Mouse (Mus musculus) cerebellum, adult 9-11 months (tissue): ENCODE measurements around the gene Dnah9.

Experiments
- DNase-seq: peaks from one replicate; pipeline ENCODE4 v3.0.0; 2022

Dnah9 gene

GRCm38 (mm10) chr11:66167801-66168651 is at the start of gene Dnah9:
Dnah9 (minus strand) TSS chr11:66168551.
- DNase-seq: peak; percentile 51

DNA sequence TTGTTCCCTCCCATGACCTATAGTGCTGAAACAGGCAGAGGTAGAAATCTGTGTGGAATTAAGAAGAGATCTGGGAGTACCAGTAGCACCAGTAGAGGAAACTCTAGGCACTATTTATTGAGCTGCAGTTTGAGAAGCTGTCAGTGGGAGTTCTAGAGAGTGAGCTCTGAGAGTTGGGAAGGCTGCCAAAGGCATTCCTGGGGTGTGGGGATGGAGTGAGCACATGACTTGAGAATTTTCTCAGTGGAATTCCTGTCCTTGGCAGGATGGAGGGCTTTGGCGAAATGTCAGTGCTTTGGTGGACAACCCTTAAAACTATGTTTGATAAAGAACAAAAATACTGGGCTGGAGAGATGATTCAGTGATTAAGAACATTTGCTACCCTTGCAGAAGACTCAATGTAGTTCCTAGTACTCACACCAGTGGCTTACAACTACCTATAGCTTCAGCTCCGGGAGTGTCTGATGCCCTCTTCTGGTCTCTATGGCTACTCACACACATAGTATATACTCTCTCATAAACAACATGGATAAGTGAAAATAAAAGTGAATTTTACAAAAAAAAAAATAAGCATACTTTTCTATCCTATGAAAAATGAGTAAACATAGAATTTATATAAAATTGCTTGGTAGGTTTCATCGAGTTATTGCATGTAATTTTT is 20.4 kb upstream of the Dnah9 start:
- DNase-seq: no peak

GRCm38 (mm10) chr11:66188146-66188545 is 19.8 kb upstream of the Dnah9 start:
- DNase-seq: no peak

DNA sequence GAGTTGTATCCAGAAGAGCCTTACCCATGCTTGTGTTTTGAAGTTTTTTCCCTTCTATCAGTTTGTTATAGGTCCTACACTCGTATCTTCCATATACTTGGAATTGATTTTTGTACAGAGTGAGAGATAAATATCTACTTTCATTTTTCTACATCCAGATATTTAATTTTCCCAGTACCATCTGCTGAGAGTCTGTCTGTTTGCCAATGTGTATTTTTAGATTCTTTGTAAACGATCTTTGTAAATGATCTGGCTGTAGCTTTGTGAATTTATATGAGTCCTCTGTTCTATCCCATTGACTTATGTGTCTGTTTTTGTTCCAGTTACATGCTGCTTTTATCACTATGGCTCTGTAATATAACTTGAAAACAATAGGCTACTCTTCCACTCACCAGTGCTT is 9.4 kb upstream of the Dnah9 start:
- DNase-seq: no peak

DNA sequence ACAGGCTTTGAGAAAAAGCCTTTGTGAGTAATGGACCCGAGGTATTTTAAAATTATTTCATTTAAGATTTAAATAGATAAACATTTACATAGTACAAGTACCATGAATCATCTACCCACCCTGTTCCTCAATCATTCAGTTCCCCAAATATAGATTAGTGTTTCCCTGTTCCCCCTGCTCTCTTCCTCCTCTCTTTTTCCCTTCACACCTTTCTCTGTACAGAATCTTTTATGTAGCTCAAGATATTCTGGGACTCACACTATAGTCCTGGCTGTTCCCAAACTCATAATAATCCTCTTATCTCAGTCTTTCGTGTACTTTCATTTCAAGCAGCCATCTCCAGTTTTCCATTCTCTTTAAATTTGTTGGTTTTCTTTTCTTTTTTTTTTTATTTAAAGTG is 4.3 kb downstream of the Dnah9 start:
- no peak for DNase-seq

- no peak for DNase-seq
Measured at GRCm38 (mm10) chr11:66140631-66141252, 27.6 kb downstream of the Dnah9 start.

GRCm38 (mm10) chr11:66134826-66135225 is 33.5 kb downstream of the Dnah9 start:
- DNase-seq: no peak

DNA sequence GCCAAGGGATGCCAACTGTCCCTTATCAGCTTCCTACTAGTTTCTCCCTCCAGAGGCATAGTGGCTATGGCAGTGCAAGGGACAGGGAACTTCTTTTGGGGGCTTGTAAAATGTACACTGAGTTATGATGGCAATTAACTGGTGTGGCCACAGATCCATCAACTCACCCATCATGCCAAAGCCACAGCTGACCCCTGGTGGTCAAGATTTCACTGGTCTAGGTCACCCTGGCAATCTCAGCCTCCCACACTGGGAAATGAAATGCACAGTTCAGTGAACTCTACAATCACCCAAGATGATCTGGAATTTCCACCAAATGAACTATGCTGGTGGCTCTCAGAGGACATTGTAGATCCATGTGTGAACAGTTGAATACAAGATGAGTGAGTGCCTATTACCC is 42.2 kb downstream of the Dnah9 start:
- DNase-seq: no peak

DNA sequence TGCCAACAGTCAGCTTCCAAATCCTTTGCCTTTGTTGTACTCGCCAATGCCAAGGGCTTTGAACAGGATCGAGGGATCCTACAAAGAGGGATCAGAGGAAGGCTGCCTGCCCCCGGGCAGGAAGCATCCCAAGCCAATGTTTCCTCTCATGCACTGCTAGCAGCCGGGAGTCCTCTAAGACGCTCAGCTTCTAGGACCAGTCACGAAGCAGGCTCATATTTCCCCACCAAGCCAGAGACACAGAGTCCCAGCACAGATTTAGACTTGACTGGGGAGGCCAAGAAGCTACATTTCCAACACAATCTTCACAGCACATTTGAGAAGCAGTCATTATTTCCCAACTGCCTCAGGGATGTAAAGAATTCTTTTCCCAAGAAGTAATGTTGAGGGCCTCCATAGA is 43.9 kb downstream of the Dnah9 start:
- DNase-seq: no peak

DNA sequence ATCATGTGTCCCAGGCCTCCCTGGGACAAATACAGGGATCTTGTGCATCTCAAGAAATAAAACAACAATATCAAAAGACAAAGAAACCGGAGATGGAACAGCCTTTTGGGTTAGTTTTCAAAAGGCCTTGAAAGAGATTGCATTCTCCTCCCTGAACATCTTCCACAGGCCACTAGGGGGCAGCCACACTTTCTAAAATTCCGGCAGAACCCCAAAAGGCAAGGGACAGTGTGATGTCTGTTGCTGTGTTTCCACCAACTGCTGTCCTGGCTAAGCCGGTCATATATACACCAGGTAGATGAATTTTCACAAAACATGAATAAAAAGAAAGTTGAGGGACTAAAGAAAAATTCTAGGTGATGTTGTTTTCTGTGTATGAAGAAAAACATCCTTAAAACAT is 46.3 kb downstream of the Dnah9 start:
- DNase-seq: peak; percentile 22

- DNase-seq: no peak
Measured at GRCm38 (mm10) chr11:66083663-66084254, 84.6 kb downstream of the Dnah9 start.

DNA sequence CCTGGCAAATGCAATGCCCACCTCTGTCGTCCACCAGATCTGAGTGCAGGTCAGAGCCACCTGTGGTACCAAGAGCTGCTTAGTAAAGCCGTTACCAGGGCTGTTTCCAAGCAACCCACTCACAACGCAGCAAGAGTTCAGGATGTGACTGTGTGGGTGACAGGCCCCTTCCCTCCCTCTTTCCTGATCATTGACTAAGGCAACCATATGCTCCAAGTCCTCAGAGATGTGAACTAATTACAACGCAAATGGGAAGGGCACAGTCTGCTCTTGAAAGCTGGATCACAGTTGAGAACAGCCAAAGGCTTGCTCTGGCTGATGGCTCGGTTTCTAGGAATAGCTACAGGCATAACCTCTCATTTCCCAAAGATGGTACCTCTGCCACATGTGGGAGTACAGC is 95.4 kb downstream of the Dnah9 start:
- no peak for DNase-seq

DNA sequence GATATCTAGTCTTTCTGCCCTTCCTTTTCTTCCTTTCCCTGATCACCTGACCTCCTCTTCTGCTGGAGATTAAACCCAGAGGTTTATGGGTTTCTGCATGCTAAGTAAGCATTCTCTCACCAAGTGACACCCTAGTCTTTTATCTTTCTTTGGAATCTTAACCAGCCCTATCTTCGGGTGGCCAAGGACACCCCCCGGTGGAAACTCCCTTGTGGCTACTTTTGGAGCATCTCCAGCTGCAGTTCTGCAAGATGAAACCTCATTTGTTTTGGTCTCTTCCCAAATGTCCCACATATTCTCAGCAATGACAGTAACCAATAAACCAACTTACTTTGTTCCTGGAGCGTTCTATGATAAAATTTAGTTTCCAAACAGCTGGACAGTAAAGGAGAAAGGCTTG is 109.4 kb downstream of the Dnah9 start:
- DNase-seq: no peak

- DNase-seq: no peak
Measured at GRCm38 (mm10) chr11:66051294-66051693, 117.1 kb downstream of the Dnah9 start.

DNA sequence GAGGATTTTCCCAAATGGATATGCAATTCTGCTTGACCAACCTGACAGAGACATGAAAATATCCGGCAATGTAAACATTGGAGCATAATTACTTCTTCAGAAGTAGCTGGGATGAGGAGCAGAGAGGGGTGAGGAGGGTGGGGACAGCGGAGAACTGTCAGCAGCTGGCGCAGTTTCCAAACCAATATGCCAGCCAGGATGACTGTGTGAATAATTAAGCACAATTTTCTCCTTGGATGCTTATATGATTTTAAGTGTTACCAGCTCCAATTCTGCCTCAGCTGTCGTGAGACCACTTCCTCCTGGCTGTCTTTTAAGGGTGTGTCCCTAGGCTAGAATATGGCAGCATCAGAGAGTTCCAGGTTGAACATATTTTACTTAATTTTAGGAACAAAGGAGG is 119.2 kb downstream of the Dnah9 start:
- no peak for DNase-seq

DNA sequence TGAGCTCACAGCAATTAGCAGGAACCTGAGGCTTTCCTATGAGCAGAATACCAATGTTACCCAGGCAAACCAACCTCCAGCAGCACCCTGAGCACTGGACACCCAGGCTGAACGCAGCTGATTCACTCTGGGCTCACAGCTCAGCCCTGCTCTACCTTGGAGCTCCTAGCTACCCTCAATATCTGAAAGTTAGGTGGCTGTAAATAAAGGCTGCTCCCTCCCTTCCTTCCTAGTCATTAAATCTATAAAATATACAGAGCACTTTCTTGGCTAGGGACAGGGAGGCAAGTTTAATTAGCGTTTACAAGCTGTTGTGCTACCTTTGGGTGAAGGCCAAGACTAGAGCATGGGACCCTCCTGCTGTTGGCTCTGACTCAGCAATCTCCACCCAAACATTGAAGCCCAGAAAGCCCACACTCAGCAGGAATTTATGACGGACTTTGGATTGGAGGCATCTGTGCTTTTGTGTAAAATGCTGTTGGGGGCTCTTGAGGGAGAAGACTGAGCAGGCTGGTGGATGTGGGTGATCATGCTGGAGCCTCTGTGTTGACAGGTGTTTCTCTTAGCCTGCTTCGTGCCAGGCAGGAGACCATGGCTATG is 121.7 kb downstream of the Dnah9 start:
- no peak for DNase-seq

DNA sequence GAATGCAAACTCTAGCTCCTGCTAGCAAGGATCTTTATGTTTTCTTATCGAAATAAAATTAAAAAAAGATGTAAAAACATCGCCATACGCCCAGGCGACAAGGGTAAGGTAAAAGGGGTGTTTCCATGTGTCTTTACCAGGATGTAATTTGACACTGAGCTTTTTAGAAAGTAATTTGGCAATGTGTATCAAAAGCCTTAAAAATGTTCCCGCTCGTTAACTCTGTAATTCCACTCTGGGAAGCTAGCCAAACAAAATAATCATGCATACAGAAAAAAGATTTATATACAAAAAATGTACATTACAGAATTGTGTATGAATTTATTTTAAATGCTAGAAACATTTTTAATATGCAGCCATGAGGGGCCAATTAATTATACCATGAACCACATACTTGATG is 124.7 kb downstream of the Dnah9 start:
- DNase-seq: no peak

DNA sequence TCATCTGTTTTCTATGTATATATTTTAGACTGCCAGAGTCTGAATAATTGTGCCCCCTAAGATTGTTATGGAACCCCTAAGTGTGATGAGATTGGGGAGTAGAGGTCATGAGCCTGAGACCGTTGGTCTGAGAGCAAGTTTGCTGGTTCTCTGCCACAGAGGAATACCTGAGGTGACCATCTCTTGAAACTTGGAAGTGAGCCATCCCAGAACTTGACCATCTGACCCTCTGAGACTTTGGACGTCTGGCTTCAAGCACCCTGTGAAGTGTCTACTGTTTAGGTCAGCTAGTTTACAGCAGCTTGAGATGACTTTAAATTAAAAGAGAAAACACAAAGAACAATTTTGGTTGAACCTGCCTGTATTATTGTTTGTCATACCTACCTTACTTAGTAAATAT is 125.8 kb downstream of the Dnah9 start:
- DNase-seq: no peak

GRCm38 (mm10) chr11:66025728-66026127 is 142.6 kb downstream of the Dnah9 start:
- DNase-seq: no peak

GRCm38 (mm10) chr11:65975871-65976270 is 192.5 kb downstream of the Dnah9 start:
- no peak for DNase-seq

DNA sequence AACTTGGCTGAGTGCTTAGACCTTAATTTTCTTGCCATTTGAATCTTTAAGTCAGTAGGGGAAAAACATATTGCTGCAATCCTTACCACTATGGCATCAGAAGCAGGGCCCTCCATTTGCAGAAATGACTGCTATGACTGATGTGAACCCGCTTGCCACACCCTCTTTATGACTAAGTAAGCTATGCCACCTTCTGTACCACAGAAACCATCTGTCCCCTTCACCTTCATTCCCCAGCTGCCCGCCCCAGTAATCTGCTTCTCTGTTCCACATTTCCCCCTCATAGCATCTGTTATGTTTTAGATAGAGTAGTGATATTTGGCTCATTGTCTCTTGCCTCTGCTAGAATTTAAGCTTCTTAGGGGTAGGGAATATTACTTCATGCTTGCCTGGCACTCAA is 237.6 kb downstream of the Dnah9 start:
- no peak for DNase-seq

GRCm38 (mm10) chr11:65930359-65930758 is 238.0 kb downstream of the Dnah9 start:
- no peak for DNase-seq

- DNase-seq: no peak
Measured at GRCm38 (mm10) chr11:65927962-65928361, 240.4 kb downstream of the Dnah9 start.
